Mouse (Mus musculus) thymus, adult 2 months (tissue): ENCODE data around the gene Olfr312.

Experiments used
- CTCF ChIP-seq: fragments of 200-500 bp; IDR thresholded peaks from 2 replicates; pipeline ENCODE4 v1.5.1; 2012; ENCODE audit warnings: mild to moderate bottlenecking, control low read depth, low read length, moderate library complexity, borderline replicate concordance; ENCODE audit not compliant: control insufficient read depth, poor library complexity, insufficient read depth; ENCODE audit errors: extremely low read depth
- POLR2A ChIP-seq: fragments of 200-500 bp; IDR thresholded peaks from 2 replicates; pipeline ENCODE4 v1.6.1; 2012; ENCODE audit warnings: mild to moderate bottlenecking, low read length, control low read depth, moderate library complexity; ENCODE audit not compliant: control insufficient read depth, poor library complexity, insufficient read depth; ENCODE audit errors: extremely low read depth

- no peak for TF ChIP-seq POLR2A
- no peak for TF ChIP-seq CTCF
Observed at GRCm38 (mm10) chr11:58847636-58848035, 18.6 kb downstream of the Olfr312 start.
